Mouse (Mus musculus) testis, adult 2 months (tissue): ENCODE data around the gene Cx3cr1.

Experiments
- CTCF ChIP-seq: fragments of 200-500 bp; IDR thresholded peaks from 2 replicates; pipeline ENCODE4 v1.5.1; 2012; ENCODE audit warnings: low read depth, mild to moderate bottlenecking, inconsistent platforms, low read length, moderate library complexity; ENCODE audit not compliant: control insufficient read depth, insufficient read depth, insufficient replicate concordance
- POLR2A ChIP-seq: fragments of 200-500 bp; IDR thresholded peaks from 2 replicates; pipeline ENCODE4 v1.6.1; 2012; ENCODE audit warnings: low read depth, mild to moderate bottlenecking, inconsistent platforms, low read length, moderate library complexity; ENCODE audit not compliant: control insufficient read depth

DNA sequence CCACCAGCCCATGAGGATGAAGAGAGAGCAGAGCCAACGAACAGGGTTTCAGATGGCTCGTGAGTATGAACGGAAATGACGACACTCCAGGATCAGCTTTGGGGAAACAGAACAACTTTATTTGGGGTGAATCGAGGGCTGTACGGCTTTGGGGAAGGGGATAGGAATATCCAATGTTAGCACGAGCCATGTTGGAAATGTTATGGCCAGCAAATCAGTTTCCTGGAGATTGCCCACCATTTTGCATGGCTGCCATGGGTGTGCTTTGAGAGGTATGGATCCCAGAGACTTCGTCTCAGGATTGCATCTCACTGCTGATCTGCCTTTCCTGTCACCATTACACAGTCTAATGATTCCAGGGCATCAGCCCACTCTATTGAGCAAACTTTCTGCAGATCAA lies 29.6 kb upstream of the Cx3cr1 start:
- no peak for TF ChIP-seq POLR2A
- TF ChIP-seq CTCF: no peak
